8 mouse cellular contexts compared by ENCODE assay signal in genomic region chr19:32210099-32210449, GRCm38 (mm10).
DNase-seq lines count a peak whose midpoint lies in the region; ATAC-seq and TF ChIP-seq lines count a peak whose summit lies in the region.

No protein-coding gene starts in this region.

- H3K9me3 ChIP-seq in embryonic facial prominence, embryonic 12.5 days = no peaks in the 10 kb centered on the region
- no peaks in the 10 kb centered on the region for H3K9me3 ChIP-seq in hindbrain, postnatal 0 days (ENCODE audit: low read length)
- H3K9me3 ChIP-seq in neural tube, embryonic 13.5 days = no peaks in the 10 kb centered on the region

- WGBS in embryonic facial prominence, embryonic 12.5 days = 16% methylated on average over 5 of the region's 5 CpGs
- 45% methylated on average over 5 of the region's 5 CpGs for WGBS in hindbrain, postnatal 0 days
- 29% methylated on average over 5 of the region's 5 CpGs for WGBS in neural tube, embryonic 13.5 days

- H3K4me3 ChIP-seq in gastrocnemius, adult 2 months = peak overlapping the region; percentile 72
- peak overlapping the region; percentile 50 for H3K4me3 ChIP-seq in embryonic facial prominence, embryonic 12.5 days
- peak overlapping the region; percentile 32 for H3K4me3 ChIP-seq in hindbrain, postnatal 0 days (ENCODE audit: low read length)
- peak overlapping the region; percentile 33 for H3K4me3 ChIP-seq in neural tube, embryonic 13.5 days

- no peaks in the 10 kb centered on the region for H3K36me3 ChIP-seq in embryonic facial prominence, embryonic 12.5 days
- H3K36me3 ChIP-seq in hindbrain, postnatal 0 days (ENCODE audit: insufficient read depth, low read length) = no peaks in the 10 kb centered on the region
- H3K36me3 ChIP-seq in neural tube, embryonic 13.5 days = no peaks in the 10 kb centered on the region

- no peaks in the 10 kb centered on the region for H3K27me3 ChIP-seq in embryonic facial prominence, embryonic 12.5 days
- H3K27me3 ChIP-seq in hindbrain, postnatal 0 days (ENCODE audit: insufficient read depth, low read length) = no peaks in the 10 kb centered on the region
- H3K27me3 ChIP-seq in neural tube, embryonic 13.5 days = no peaks in the 10 kb centered on the region; the same call in 1 of the 2 replicates

- peak overlapping the region; percentile 75 for H3K4me2 ChIP-seq in embryonic facial prominence, embryonic 12.5 days (replicated peaks)
- peak overlapping the region; percentile 51 for H3K4me2 ChIP-seq in hindbrain, postnatal 0 days (ENCODE audit: low read depth, low read length)
- peak overlapping the region; percentile 56 for H3K4me2 ChIP-seq in neural tube, embryonic 13.5 days

- TF ChIP-seq CTCF in gastrocnemius, adult 2 months (IDR thresholded peaks at IDR 0.05) = no peak
- no peak for TF ChIP-seq CTCF in hindbrain, postnatal 0 days (IDR thresholded peaks at IDR 0.05; ENCODE audit: low read depth)

- peak overlapping the region; percentile 89 for H3K27ac ChIP-seq in gastrocnemius, adult 2 months
- no peak overlapping the region for H3K27ac ChIP-seq in embryonic facial prominence, embryonic 12.5 days
- H3K27ac ChIP-seq in hindbrain, postnatal 0 days = peak overlapping the region; percentile 34; the same call in 1 of the 2 replicates
- no peak overlapping the region for H3K27ac ChIP-seq in neural tube, embryonic 13.5 days (replicated peaks)

- H3K4me1 ChIP-seq in embryonic facial prominence, embryonic 12.5 days = peaks cover 7% of the 10 kb centered on the region; the same call in 1 of the 2 replicates
- no peaks in the 10 kb centered on the region for H3K4me1 ChIP-seq in hindbrain, postnatal 0 days (ENCODE audit: insufficient read depth, low read length)
- peaks cover 13% of the 10 kb centered on the region for H3K4me1 ChIP-seq in neural tube, embryonic 13.5 days (replicated peaks)

- intact Hi-C loops in gastrocnemius, adult 2 months (cut with DNase I) = loop anchor here (5.0 to 10.0 kb wide), 3 partner anchors 85 to 112 kb away; no protein-coding TSS in a partner anchor

- peak overlapping the region; percentile 49 for H3K9ac ChIP-seq in embryonic facial prominence, embryonic 12.5 days
- H3K9ac ChIP-seq in hindbrain, postnatal 0 days (replicated peaks; ENCODE audit: low read length) = no peak overlapping the region; the same call in 1 of the 2 replicates
- H3K9ac ChIP-seq in neural tube, embryonic 13.5 days = no peak overlapping the region

- peak; percentile 50 for DNase-seq in gastrocnemius, adult 2 months
- DNase-seq in gastrocnemius, adult 8-10 months (ENCODE audit: low spot score in 2 of 2) = no peak
- DNase-seq in hindbrain, postnatal 0 days (ENCODE audit: low spot score) = no peak
- peak; percentile 62 to 68 for DNase-seq in lung, adult 18-20 months
- DNase-seq in frontal cortex, postnatal 10 days (ENCODE audit: low spot score in 2 of 2) = no peak
- DNase-seq in urinary bladder, postnatal 25 days (ENCODE audit: low spot score) = no peak

- no peak for ATAC-seq in embryonic facial prominence, embryonic 12.5 days (ENCODE audit: insufficient number of reproducible peaks, insufficient read depth, low FRiP score, low TSS enrichment)
- ATAC-seq in hindbrain, postnatal 0 days = no peak
- no peak for ATAC-seq in neural tube, embryonic 13.5 days (ENCODE audit: low read depth)

Comparison
In these comparisons a context has a peak if more than half of its experiments do, and no peak if none do; other contexts are left out.
1. DNase-seq: peak in gastrocnemius, adult 2 months (single experiment) and lung, adult 18-20 months (2 of 2); none in gastrocnemius, adult 8-10 months (0 of 2), hindbrain, postnatal 0 days (single experiment), frontal cortex, postnatal 10 days (0 of 2) and urinary bladder, postnatal 25 days (single experiment).
2. H3K27ac ChIP-seq: peak in gastrocnemius, adult 2 months (single experiment) and hindbrain, postnatal 0 days (single experiment); none in embryonic facial prominence, embryonic 12.5 days (single experiment) and neural tube, embryonic 13.5 days (single experiment).
3. Peak in every context shown above with its lines, with median percentiles within 50 percentile points of each other: H3K4me3 ChIP-seq and H3K4me2 ChIP-seq.